Mouse (Mus musculus) forelimb bud, embryonic 11.5 days (tissue): ENCODE measurements around the gene Hbb-bt.
A peak's percentile ranks its signal among the peaks of the same experiment; 100 is the strongest.
"Not testable (repeated sequence)": the region's sequence is repeated elsewhere in the genome, so short reads cannot be mapped to it uniquely, and the experiment has no call there.

Experiments used
- DNase-seq: peaks from one replicate; pipeline ENCODE4 v3.0.0-alpha.2; 2012; ENCODE audit warnings: low read depth, low spot score

The Hbb-bt gene

DNA sequence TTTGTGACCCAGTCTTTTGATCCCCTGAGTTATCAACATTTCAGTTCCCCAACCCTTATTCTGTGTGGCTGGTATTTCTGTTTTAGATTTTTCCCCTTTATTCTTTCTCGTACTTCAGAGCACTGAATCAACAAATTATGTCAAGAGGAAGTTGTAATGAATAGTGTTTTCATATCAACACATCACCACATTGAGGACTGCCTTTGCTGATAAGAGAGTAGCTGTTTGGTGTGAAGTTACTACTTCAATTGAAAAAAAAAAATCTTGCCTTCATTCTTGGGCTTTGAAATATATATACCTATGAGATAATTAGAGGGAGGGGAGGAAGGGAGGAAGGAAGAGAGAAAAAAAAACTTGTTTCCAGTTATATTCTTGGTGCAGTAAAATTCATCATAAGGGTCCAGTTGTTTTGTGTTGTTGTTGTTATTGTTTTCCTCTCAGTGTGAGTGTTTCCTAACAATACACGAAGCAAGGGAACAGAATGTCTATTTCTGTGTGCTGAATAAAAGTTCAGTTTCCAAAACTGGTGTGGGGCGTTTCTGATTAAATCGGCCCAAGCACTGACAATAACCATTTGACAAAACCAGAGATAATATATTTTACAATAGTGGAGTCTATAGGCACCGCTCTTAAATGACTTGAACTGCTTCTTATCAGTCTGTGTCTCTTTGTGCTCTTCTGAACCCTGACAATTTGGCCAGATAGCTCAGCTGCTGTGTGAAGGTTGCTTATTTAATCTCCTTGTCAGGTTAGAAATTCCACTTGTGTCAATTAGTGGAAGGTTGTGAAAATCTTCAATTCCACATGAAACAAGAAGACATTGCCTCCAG is 4.6 kb downstream of the Hbb-bt start:
- no peak for DNase-seq

DNA sequence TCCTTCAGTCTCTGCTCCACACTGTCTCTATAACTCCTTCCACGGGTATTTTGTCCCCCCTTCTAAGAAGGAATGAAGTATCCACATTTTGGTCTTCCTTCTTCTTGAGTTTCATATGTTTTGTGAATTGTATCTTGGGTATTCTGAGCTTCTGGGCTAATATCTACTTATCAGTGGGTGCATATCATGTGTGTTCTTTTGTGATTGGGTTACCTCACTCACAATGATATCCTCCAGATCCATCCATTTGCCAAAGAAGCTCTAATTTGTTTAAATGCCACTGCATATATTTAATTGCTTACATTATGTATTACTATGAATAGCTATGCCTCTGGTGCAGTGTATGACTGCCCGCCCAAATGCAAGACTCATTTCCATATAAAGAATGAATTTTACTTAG is 5.7 kb downstream of the Hbb-bt start:
- DNase-seq: not testable (repeated sequence)

DNA sequence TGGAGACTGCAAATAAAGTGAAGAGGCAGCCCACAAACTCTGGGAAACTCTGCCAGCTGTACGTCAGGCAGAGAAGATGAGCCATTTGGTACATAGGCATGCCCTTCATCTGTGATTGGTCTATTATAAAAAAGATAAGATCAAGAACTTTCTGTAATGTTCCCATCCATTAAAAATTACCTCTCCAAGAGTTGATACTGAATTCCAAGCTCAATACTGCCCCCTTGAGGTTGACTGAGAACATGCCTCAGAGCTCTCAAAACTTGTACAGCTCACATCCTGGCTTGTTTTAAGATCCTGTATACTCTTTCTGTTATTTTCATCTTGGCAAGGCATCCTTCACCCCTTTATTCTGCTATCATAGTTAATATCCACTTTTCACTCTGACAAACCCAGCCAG is 6.9 kb downstream of the Hbb-bt start:
- peak; percentile 30 for DNase-seq

DNA sequence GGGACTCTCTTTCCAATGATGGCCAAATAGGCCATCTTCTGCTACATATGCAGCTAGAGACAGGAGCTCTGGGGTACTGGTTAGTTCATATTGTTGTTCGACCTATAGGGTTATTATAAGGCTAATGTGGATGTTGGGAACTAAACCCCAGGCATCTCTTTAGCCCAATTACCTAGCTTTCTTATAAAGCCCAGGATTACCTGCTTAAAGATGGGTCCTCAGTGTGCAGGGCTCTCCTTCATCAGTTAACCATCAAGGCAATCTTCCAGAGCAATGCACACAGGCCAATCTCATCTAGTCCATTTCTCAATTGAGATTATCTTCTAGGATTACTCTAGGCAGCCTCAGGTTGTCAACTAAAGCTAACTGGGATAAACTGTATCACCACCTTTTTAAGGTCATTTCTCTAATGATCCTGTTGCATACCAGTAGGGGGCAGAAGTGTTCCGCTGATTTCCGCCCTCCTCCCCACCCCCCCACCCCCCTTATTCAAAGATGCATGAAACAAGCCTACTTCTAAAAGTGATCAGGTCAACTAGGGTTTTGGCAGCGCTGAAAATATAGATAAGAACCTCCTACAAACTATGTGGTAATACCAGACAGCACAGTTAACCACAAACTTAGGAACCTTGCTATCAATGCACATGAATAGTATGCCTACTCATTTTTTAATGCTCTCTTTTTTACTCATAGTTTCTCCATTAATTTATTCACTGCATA is 21.0 kb downstream of the Hbb-bt start:
- DNase-seq: no peak

DNA sequence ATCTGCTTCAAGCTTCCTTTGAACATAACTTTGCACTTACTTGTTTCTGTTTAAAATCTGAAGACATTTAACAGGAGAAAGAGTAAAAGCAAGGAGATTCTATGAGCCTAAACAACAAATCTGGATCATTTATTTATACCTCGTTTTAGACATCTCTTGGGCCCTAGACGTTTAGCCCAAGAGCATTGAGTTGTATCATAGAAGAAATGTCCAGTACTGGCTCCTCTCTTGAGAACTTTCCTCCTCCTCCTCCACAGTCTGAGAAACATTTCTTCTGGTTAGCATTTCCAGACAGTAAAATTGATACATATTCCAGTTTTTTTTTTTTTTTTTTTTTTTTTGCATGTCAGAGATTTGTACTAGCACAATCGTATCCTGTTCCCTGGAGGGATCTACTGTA is 22.1 kb downstream of the Hbb-bt start, which contains the start of gene Olfr67:
TSS of gene Olfr67 (minus strand) at position 101 of the 400 bp plus-strand sequence.
- DNase-seq: no peak

DNA sequence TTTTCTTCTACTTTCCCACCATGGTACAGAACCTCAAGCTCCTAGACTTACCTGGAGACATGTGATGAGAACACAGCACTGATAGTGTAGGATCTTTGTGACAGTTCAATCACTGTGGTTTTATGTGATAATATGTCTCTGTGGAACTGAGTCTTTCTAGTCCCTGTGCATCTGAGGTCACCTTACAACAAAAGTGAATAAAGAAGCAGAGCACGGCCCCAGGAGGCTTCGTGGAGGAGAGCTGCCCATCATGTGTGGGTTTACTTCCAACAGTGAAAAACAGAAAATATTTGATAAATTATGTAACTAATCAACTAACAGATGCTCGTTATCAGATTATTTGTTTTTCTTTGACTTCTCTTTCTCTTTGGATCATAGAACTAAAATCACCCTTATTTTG is 34.2 kb downstream of the Hbb-bt start, which contains the start of gene Olfr68:
TSS of gene Olfr68 (minus strand) at position 101 of the 400 bp plus-strand sequence.
- DNase-seq: no peak

DNA sequence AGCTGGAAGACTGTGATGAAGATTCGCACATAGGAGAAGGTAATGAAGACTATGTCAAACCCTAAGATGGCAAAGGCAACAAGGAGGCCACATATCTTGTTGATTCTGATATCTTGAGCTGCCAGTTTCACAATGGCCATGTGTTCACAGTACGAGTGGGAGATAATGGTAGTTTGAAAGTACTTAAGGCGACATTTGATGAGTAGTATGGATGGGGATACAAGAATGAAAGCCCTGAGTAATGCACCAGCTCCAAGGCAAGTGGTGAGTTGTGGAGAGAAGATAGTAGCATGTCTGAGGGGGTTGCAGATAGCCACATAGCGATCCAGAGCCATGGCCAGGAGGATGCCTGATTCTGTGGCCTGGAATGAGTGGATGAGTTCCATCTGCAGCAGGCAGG is 36.1 kb downstream of the Hbb-bt start:
- not testable (repeated sequence) for DNase-seq

DNA sequence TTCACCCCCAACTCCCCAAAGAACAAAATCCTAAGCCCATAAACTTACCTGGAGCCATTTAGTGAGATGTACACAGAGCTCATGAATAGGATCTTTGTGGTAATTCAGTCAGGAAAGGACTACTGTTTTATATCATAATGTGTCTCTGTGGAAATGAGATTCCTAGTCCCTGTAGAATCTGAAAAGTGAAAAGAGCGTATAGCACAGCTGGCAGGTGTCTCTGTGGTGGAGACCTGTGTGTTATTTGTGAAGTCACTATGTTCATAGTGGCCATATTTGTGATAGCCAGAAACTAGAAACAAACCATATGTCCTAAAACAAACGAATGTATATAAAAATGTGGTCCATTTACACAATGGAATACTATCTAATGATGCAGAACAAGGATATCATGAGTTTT is 42.3 kb downstream of the Hbb-bt start, which contains the start of gene Olfr69:
TSS of gene Olfr69 (minus strand) at position 101 of the 400 bp plus-strand sequence.
- no peak for DNase-seq

DNA sequence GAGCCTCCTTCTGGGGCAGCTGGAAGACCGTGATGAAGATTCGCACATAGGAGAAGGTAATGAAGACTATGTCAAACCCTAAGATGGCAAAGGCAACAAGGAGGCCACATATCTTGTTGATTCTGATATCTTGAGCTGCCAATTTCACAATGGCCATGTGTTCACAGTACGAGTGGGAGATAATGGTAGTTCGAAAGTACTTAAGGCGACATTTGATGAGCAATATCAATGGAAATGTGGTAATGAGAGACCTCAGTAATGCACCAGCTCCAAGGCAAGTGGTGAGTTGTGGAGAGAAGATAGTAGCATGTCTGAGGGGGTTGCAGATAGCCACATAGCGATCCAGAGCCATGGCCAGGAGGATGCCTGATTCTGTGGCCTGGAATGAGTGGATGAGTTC is 46.1 kb downstream of the Hbb-bt start:
- not testable (repeated sequence) for DNase-seq
